Mouse (Mus musculus): ENCODE measurements around the gene Spsb4. TPM values are rescaled to one million over a fixed set of nuclear protein-coding genes. Genes with fewer than 3 reads are reported as not detected.

The Spsb4 gene
- polyA plus RNA-seq, 1 experiment from 2014 or later = 53.7 TPM

GRCm38 (mm10) chr9:96991118-96991517 is 27.5 kb downstream of the Spsb4 start:
- H3K36me3 ChIP-seq (ENCODE audit: control insufficient read depth, insufficient read depth) = peaks cover 8% of the 10 kb centered on the region; the same call in 1 of the 2 replicates
- H3K4me3 ChIP-seq (ENCODE audit: low read length) = no peak overlapping the region
- no peak for ATAC-seq (replicated peaks; ENCODE audit: extremely low read depth, insufficient read depth, low FRiP score)
- WGBS = 57% methylated on average over 14 of the region's 14 CpGs
- H3K27me3 ChIP-seq (ENCODE audit: control insufficient read depth, insufficient read depth, low read length) = no peaks in the 10 kb centered on the region
- H3K9me3 ChIP-seq (replicated peaks; ENCODE audit: control insufficient read depth, low read length) = no peaks in the 10 kb centered on the region
- H3K4me2 ChIP-seq (ENCODE audit: low read depth, low read length) = no peak overlapping the region
- no peak overlapping the region for H3K9ac ChIP-seq (ENCODE audit: low read length)
- H3K4me1 ChIP-seq (ENCODE audit: control insufficient read depth, insufficient read depth, low read length) = peaks cover 72% of the 10 kb centered on the region
- H3K27ac ChIP-seq (ENCODE audit: low read length) = no peak overlapping the region

GRCm38 (mm10) chr9:96989389-96989990 is 29.2 kb downstream of the Spsb4 start:
- H3K27ac ChIP-seq (ENCODE audit: low read length) = peak overlapping the region; percentile 34; the same call in 1 of the 2 replicates
- H3K9ac ChIP-seq (ENCODE audit: low read length) = no peak overlapping the region
- ATAC-seq (replicated peaks; ENCODE audit: extremely low read depth, insufficient read depth, low FRiP score) = no peak

GRCm38 (mm10) chr9:96986797-96987473 is 31.7 kb downstream of the Spsb4 start:
- Histone ChIP-seq H3K27ac (ENCODE audit: low read length) (peak overlapping the region; percentile 77), H3K9me3 (replicated peaks; ENCODE audit: control insufficient read depth, low read length) (no peaks in the 10 kb centered on the region), H3K4me1 (ENCODE audit: control insufficient read depth, insufficient read depth, low read length) (peaks cover 81% of the 10 kb centered on the region), H3K4me3 (ENCODE audit: low read length) (no peak overlapping the region), H3K9ac (ENCODE audit: low read length) (peak overlapping the region; percentile 33), H3K4me2 (ENCODE audit: low read depth, low read length) (peak overlapping the region; percentile 14), H3K36me3 (ENCODE audit: control insufficient read depth, insufficient read depth) (no peaks in the 10 kb centered on the region), H3K27me3 (ENCODE audit: control insufficient read depth, insufficient read depth, low read length) (no peaks in the 10 kb centered on the region)
- ATAC-seq (replicated peaks; ENCODE audit: extremely low read depth, insufficient read depth, low FRiP score) = peak; percentile 56; the same call in 1 of the 2 replicates
- 27% methylated on average over 11 of the region's 11 CpGs for WGBS

More at GRCm38 (mm10) chr9:96989389-96989990, 29.2 kb downstream of the Spsb4 start:
- no peak overlapping the region for H3K4me2 ChIP-seq (ENCODE audit: low read depth, low read length)
- peaks cover 79% of the 10 kb centered on the region for H3K4me1 ChIP-seq (ENCODE audit: control insufficient read depth, insufficient read depth, low read length)
- H3K27me3 ChIP-seq (ENCODE audit: control insufficient read depth, insufficient read depth, low read length) = no peaks in the 10 kb centered on the region
- H3K36me3 ChIP-seq (ENCODE audit: control insufficient read depth, insufficient read depth) = no peaks in the 10 kb centered on the region
- H3K9me3 ChIP-seq (replicated peaks; ENCODE audit: control insufficient read depth, low read length) = no peaks in the 10 kb centered on the region
- WGBS = 33% methylated on average over 10 of the region's 10 CpGs
- H3K4me3 ChIP-seq (ENCODE audit: low read length) = no peak overlapping the region

- no peak overlapping the region for H3K4me2 ChIP-seq (ENCODE audit: low read depth, low read length)
- 84% methylated on average over 8 of the region's 8 CpGs for WGBS
- peaks cover 82% of the 10 kb centered on the region for H3K4me1 ChIP-seq (ENCODE audit: control insufficient read depth, insufficient read depth, low read length)
- no peaks in the 10 kb centered on the region for H3K27me3 ChIP-seq (ENCODE audit: control insufficient read depth, insufficient read depth, low read length)
- no peak overlapping the region for H3K9ac ChIP-seq (ENCODE audit: low read length)
- no peak for ATAC-seq (replicated peaks; ENCODE audit: extremely low read depth, insufficient read depth, low FRiP score)
- H3K4me3 ChIP-seq (ENCODE audit: low read length) = no peak overlapping the region
- no peak overlapping the region for H3K27ac ChIP-seq (ENCODE audit: low read length)
- no peaks in the 10 kb centered on the region for H3K36me3 ChIP-seq (ENCODE audit: control insufficient read depth, insufficient read depth)
- no peaks in the 10 kb centered on the region for H3K9me3 ChIP-seq (replicated peaks; ENCODE audit: control insufficient read depth, low read length)
Measured at GRCm38 (mm10) chr9:96984034-96984433, 34.6 kb downstream of the Spsb4 start.

GRCm38 (mm10) chr9:96982940-96983339 is 35.7 kb downstream of the Spsb4 start:
- Histone ChIP-seq H3K4me2 (ENCODE audit: low read depth, low read length) (no peak overlapping the region), H3K9ac (ENCODE audit: low read length) (no peak overlapping the region), H3K27ac (ENCODE audit: low read length) (peak overlapping the region; percentile 49), H3K4me1 (ENCODE audit: control insufficient read depth, insufficient read depth, low read length) (peaks cover 80% of the 10 kb centered on the region), H3K36me3 (ENCODE audit: control insufficient read depth, insufficient read depth) (no peaks in the 10 kb centered on the region), H3K27me3 (ENCODE audit: control insufficient read depth, insufficient read depth, low read length) (no peaks in the 10 kb centered on the region), H3K4me3 (ENCODE audit: low read length) (no peak overlapping the region), H3K9me3 (replicated peaks; ENCODE audit: control insufficient read depth, low read length) (no peaks in the 10 kb centered on the region)
- ATAC-seq (replicated peaks; ENCODE audit: extremely low read depth, insufficient read depth, low FRiP score) = no peak
- 36% methylated on average over 3 of the region's 3 CpGs for WGBS

GRCm38 (mm10) chr9:96982351-96982750 is 36.3 kb downstream of the Spsb4 start:
- Histone ChIP-seq H3K36me3 (ENCODE audit: control insufficient read depth, insufficient read depth) (no peaks in the 10 kb centered on the region), H3K4me3 (ENCODE audit: low read length) (no peak overlapping the region), H3K4me2 (ENCODE audit: low read depth, low read length) (no peak overlapping the region), H3K27ac (ENCODE audit: low read length) (peak overlapping the region; percentile 49; the same call in 1 of the 2 replicates), H3K27me3 (ENCODE audit: control insufficient read depth, insufficient read depth, low read length) (no peaks in the 10 kb centered on the region), H3K4me1 (ENCODE audit: control insufficient read depth, insufficient read depth, low read length) (peaks cover 80% of the 10 kb centered on the region), H3K9me3 (replicated peaks; ENCODE audit: control insufficient read depth, low read length) (no peaks in the 10 kb centered on the region), H3K9ac (ENCODE audit: low read length) (no peak overlapping the region)
- WGBS = 33% methylated on average over 3 of the region's 3 CpGs
- ATAC-seq (replicated peaks; ENCODE audit: extremely low read depth, insufficient read depth, low FRiP score) = no peak

- no peaks in the 10 kb centered on the region for H3K27me3 ChIP-seq (ENCODE audit: control insufficient read depth, insufficient read depth, low read length)
- H3K9ac ChIP-seq (ENCODE audit: low read length) = no peak overlapping the region
- H3K4me2 ChIP-seq (ENCODE audit: low read depth, low read length) = no peak overlapping the region
- no peak overlapping the region for H3K4me3 ChIP-seq (ENCODE audit: low read length)
- ATAC-seq (replicated peaks; ENCODE audit: extremely low read depth, insufficient read depth, low FRiP score) = no peak
- no peaks in the 10 kb centered on the region for H3K36me3 ChIP-seq (ENCODE audit: control insufficient read depth, insufficient read depth)
- peaks cover 76% of the 10 kb centered on the region for H3K4me1 ChIP-seq (ENCODE audit: control insufficient read depth, insufficient read depth, low read length)
- WGBS = 85% methylated on average over 5 of the region's 5 CpGs
- no peak overlapping the region for H3K27ac ChIP-seq (ENCODE audit: low read length)
- H3K9me3 ChIP-seq (replicated peaks; ENCODE audit: control insufficient read depth, low read length) = no peaks in the 10 kb centered on the region
Measured at GRCm38 (mm10) chr9:96981836-96982235, 36.8 kb downstream of the Spsb4 start.

- ATAC-seq (replicated peaks; ENCODE audit: extremely low read depth, insufficient read depth, low FRiP score) = no peak
- H3K4me3 ChIP-seq (ENCODE audit: low read length) = no peak overlapping the region
- 52% methylated on average over 9 of the region's 9 CpGs for WGBS
- no peaks in the 10 kb centered on the region for H3K9me3 ChIP-seq (replicated peaks; ENCODE audit: control insufficient read depth, low read length)
- H3K27me3 ChIP-seq (ENCODE audit: control insufficient read depth, insufficient read depth, low read length) = no peaks in the 10 kb centered on the region
- H3K4me2 ChIP-seq (ENCODE audit: low read depth, low read length) = no peak overlapping the region
- H3K27ac ChIP-seq (ENCODE audit: low read length) = no peak overlapping the region
- no peak overlapping the region for H3K9ac ChIP-seq (ENCODE audit: low read length)
- H3K36me3 ChIP-seq (ENCODE audit: control insufficient read depth, insufficient read depth) = no peaks in the 10 kb centered on the region
- peaks cover 75% of the 10 kb centered on the region for H3K4me1 ChIP-seq (ENCODE audit: control insufficient read depth, insufficient read depth, low read length)
Measured at GRCm38 (mm10) chr9:96981121-96981520, 37.5 kb downstream of the Spsb4 start.
